Comparison of ENCODE assay signal across 21 mouse cellular contexts in genomic region chr15:82218778-82219666, GRCm38 (mm10). TPM values are rescaled to one million over a fixed set of nuclear protein-coding genes. Genes with fewer than 3 reads are reported as not detected.
DNase-seq lines count a peak whose midpoint lies in the region; ATAC-seq lines count a peak whose summit lies in the region.
"Had no signal": no experiment of that assay in that cellular context is flagged by ENCODE, and none has a peak within 500 bp of the region (broad histone marks: within the 10 kb centered on the region; RNA-seq: fewer than 3 reads in every experiment).

No protein-coding gene starts in this region.

- no peaks in the 10 kb centered on the region for H3K9me3 ChIP-seq in midbrain, embryonic 10.5 days (replicated peaks)
- H3K9me3 ChIP-seq: forebrain, embryonic 12.5 days; hindbrain, embryonic 15.5 days; neural tube, embryonic 12.5 days had no signal

- H3K4me1 ChIP-seq in midbrain, embryonic 10.5 days: peaks cover 66% of the 10 kb centered on the region

- ATAC-seq in megakaryocyte, adult 5-6 weeks (ENCODE audit: poor library complexity, severe bottlenecking): peak; percentile 81
- ATAC-seq: intestine, postnatal 0 days; midbrain, embryonic 16.5 days had no signal

- H3K4me3 ChIP-seq in midbrain, embryonic 10.5 days: no peak overlapping the region
- H3K4me3 ChIP-seq: forebrain, embryonic 12.5 days; heart, adult 2 months; hindbrain, embryonic 15.5 days; neural tube, embryonic 12.5 days had no signal

- peak; percentile 28 for DNase-seq in lung, postnatal 10 days
- no peak for DNase-seq in lung, postnatal 14 days
- DNase-seq in ES-CJ7 (ENCODE audit: low read depth, low spot score): peak; percentile 87
- peak; percentile 91 to 92 for DNase-seq in spleen, postnatal 36 days (ENCODE audit: low spot score in 2 of 2)
- no peak for DNase-seq in midbrain, embryonic 10.5 days (ENCODE audit: low spot score)
- no peak for DNase-seq in adrenal gland, postnatal 25 days
- DNase-seq in ovary, postnatal 14 days (ENCODE audit: low spot score): no peak
- DNase-seq: cerebellum, adult 18-20 months; kidney, postnatal 10 days; layer of hippocampus, adult 9-11 months; retina, postnatal 1 day had no signal

- H3K27ac ChIP-seq in midbrain, embryonic 10.5 days (replicated peaks): no peak overlapping the region
- H3K27ac ChIP-seq: forebrain, embryonic 12.5 days; heart, adult 2 months; hindbrain, embryonic 15.5 days; macrophage; neural tube, embryonic 12.5 days had no signal

- H3K36me3 ChIP-seq in midbrain, embryonic 10.5 days: no peaks in the 10 kb centered on the region
- H3K36me3 ChIP-seq: forebrain, embryonic 12.5 days; hindbrain, embryonic 15.5 days; neural tube, embryonic 12.5 days had no signal

- WGBS in midbrain, embryonic 10.5 days: 84% methylated on average over 26 of the region's 26 CpGs

- peaks cover 86% of the 10 kb centered on the region for H3K27me3 ChIP-seq in midbrain, embryonic 10.5 days (ENCODE audit: low read depth, poor library complexity, severe bottlenecking)

RNA-seq across cellular contexts. Expression of gene Tnfrsf13c, which starts 5.1 kb away (rescaled TPM):
- 1.8 and 2.7 TPM in 2 replicates for total RNA-seq in megakaryocyte, adult 5-6 weeks (2015)
- total RNA-seq in megakaryocyte, adult 5-6 weeks (2017): 1.0 and 1.5 TPM in 2 replicates
- 0.07 TPM in 1 of 2 replicates, not detected in the other for polyA plus RNA-seq in midbrain, embryonic 10.5 days (2016; fragmentation: Nextera tagmentation; extraction: Ambion mirVana)
- 0.21 TPM in 1 of 2 replicates, not detected in the other for total RNA-seq in adrenal gland, postnatal 25 days (2021)
- polyA plus RNA-seq: heart, postnatal 0 days; intestine, postnatal 0 days had no signal

RNA-seq across cellular contexts. Expression of gene Shisa8, which starts 6.4 kb away (rescaled TPM):
- 0.14 TPM in 1 of 2 replicates, not detected in the other for total RNA-seq in megakaryocyte, adult 5-6 weeks (2015)
- not detected in 2 replicates for total RNA-seq in megakaryocyte, adult 5-6 weeks (2017)
- polyA plus RNA-seq in midbrain, embryonic 10.5 days (2016; fragmentation: Nextera tagmentation; extraction: Ambion mirVana): 0.16 and 0.52 TPM in 2 replicates
- total RNA-seq in adrenal gland, postnatal 25 days (2021): 0.24 and 0.48 TPM in 2 replicates
- polyA plus RNA-seq: intestine, postnatal 0 days; macrophage had no signal

RNA-seq across cellular contexts. Expression of gene Cenpm, which starts 25.5 kb away (rescaled TPM):
- 20.3 and 32.9 TPM in 2 replicates for total RNA-seq in megakaryocyte, adult 5-6 weeks (2015)
- total RNA-seq in megakaryocyte, adult 5-6 weeks (2017): 10.0 and 19.5 TPM in 2 replicates
- 94.9 and 102 TPM in 2 replicates for polyA plus RNA-seq in midbrain, embryonic 10.5 days (2016; fragmentation: Nextera tagmentation; extraction: Ambion mirVana)
- 5.9 and 7.5 TPM in 2 replicates for total RNA-seq in adrenal gland, postnatal 25 days (2021)

RNA-seq across cellular contexts. Expression of gene 1500009C09Rik, which starts 33.2 kb away (rescaled TPM):
- total RNA-seq in megakaryocyte, adult 5-6 weeks (2015): not detected in 2 replicates
- total RNA-seq in megakaryocyte, adult 5-6 weeks (2017): not detected in 2 replicates
- polyA plus RNA-seq in midbrain, embryonic 10.5 days (2016; fragmentation: Nextera tagmentation; extraction: Ambion mirVana): 0.15 and 0.36 TPM in 2 replicates
- total RNA-seq in adrenal gland, postnatal 25 days (2021): 0.62 TPM in 1 of 2 replicates, not detected in the other
- total RNA-seq: heart, adult 2 months had no signal
- polyA plus RNA-seq: heart, postnatal 0 days; intestine, postnatal 0 days; liver, adult 2 months; macrophage had no signal

RNA-seq across cellular contexts. Expression of gene Sept3, which starts 55.7 kb away (rescaled TPM):
- 0.11 TPM in 1 of 2 replicates, not detected in the other for total RNA-seq in megakaryocyte, adult 5-6 weeks (2015)
- 0.08 TPM in 1 of 2 replicates, not detected in the other for total RNA-seq in megakaryocyte, adult 5-6 weeks (2017)
- 83.4 and 109 TPM in 2 replicates for polyA plus RNA-seq in midbrain, embryonic 10.5 days (2016; fragmentation: Nextera tagmentation; extraction: Ambion mirVana)
- 3.0 and 4.3 TPM in 2 replicates for total RNA-seq in adrenal gland, postnatal 25 days (2021)

Comparison
In these comparisons a context has a peak if more than half of its experiments do, and no peak if none do; other contexts are left out.
1. DNase-seq: peak in lung, postnatal 10 days (single experiment), ES-CJ7 (single experiment) and spleen, postnatal 36 days (2 of 2); none in lung, postnatal 14 days (single experiment), midbrain, embryonic 10.5 days (single experiment), adrenal gland, postnatal 25 days (single experiment) and ovary, postnatal 14 days (single experiment).